Mouse (Mus musculus): ENCODE data around the gene Olfr169. TPM values are rescaled to one million over a fixed set of nuclear protein-coding genes. Genes with fewer than 3 reads are reported as not detected.

Olfr169 gene
- not detected in 2 replicates for polyA plus RNA-seq (2012; rRNA removed)

GRCm38 (mm10) chr16:19571709-19572108, at the start of gene Olfr169:
TSS of gene Olfr169 (minus strand) at chr16:19571809.

GRCm38 (mm10) chr16:19611782-19612181, 40.2 kb upstream of the Olfr169 start, which contains the start of gene Olfr170:
TSS of gene Olfr170 (minus strand) at chr16:19611882.

GRCm38 (mm10) chr16:19535455-19535854, 36.2 kb downstream of the Olfr169 start, which contains the start of gene Olfr168:
TSS of gene Olfr168 (minus strand) at chr16:19535555.

GRCm38 (mm10) chr16:19522166-19522565, 49.4 kb downstream of the Olfr169 start, which contains the start of gene Olfr167:
TSS of gene Olfr167 (minus strand) at chr16:19522266.

Other genes with a start within 250 kb of the Olfr169 start
- not detected in 2 replicates for gene Olfr165, start 148.7 kb downstream of the Olfr169 start, polyA plus RNA-seq (2012; rRNA removed)
- gene Olfr166, start 88.1 kb downstream of the Olfr169 start, polyA plus RNA-seq (2012; rRNA removed), result not detected in 2 replicates
- not detected in 2 replicates for gene Olfr167, start 49.5 kb downstream of the Olfr169 start, polyA plus RNA-seq (2012; rRNA removed)
- gene Olfr168, start 36.3 kb downstream of the Olfr169 start, polyA plus RNA-seq (2012; rRNA removed), result not detected in 2 replicates
- not detected in 2 replicates for gene Olfr170, start 40.1 kb upstream of the Olfr169 start, polyA plus RNA-seq (2012; rRNA removed)
- gene Olfr171, start 58.1 kb upstream of the Olfr169 start, polyA plus RNA-seq (2012; rRNA removed), result not detected in 2 replicates
- 0.01 TPM in 1 of 2 replicates, not detected in the other for gene Lamp3, start 134.6 kb upstream of the Olfr169 start, polyA plus RNA-seq (2012; rRNA removed)
- 17.8 and 19.0 TPM in 2 replicates for gene B3gnt5, start 188.4 kb upstream of the Olfr169 start, polyA plus RNA-seq (2012; rRNA removed)